Mouse (Mus musculus) small intestine, adult 2 months (tissue): ENCODE results near the gene Hoxc5.

Source experiments
- CTCF ChIP-seq: fragments of 200-500 bp; IDR thresholded peaks from 2 replicates; pipeline ENCODE4 v1.5.1; 2012; ENCODE audit warnings: low read depth, mild to moderate bottlenecking, control low read depth, inconsistent platforms, low read length, moderate library complexity, mixed read lengths; ENCODE audit not compliant: insufficient replicate concordance, insufficient read length; ENCODE audit errors: extremely low read depth
- POLR2A ChIP-seq: fragments of 200-500 bp; IDR thresholded peaks from 2 replicates; pipeline ENCODE4 v1.6.1; 2012; ENCODE audit warnings: low read depth, mild to moderate bottlenecking, control low read depth, inconsistent platforms, low read length, moderate library complexity

- TF ChIP-seq CTCF, result no peak
- TF ChIP-seq POLR2A, result no peak
These were observed 60.3 kb downstream of the Hoxc5 start for GRCm38 (mm10) chr15:103027266-103028235.
